Mouse (Mus musculus) bone marrow, adult 2 months (tissue): Measurements from ENCODE around the gene Peak1. TPM values are rescaled to one million over a fixed set of nuclear protein-coding genes. Genes with fewer than 3 reads are reported as not detected.

ENCODE experiments used
- H3K27ac ChIP-seq: fragments of 200-500 bp; 2 replicates; pipeline ENCODE4 v1.5.1; 2012; ENCODE audit warnings: low read depth, mild to moderate bottlenecking, control low read depth, inconsistent platforms, low read length; ENCODE audit not compliant: control insufficient read depth, poor library complexity, insufficient read depth
- H3K4me1 ChIP-seq: fragments of 200-500 bp; 2 replicates; pipeline ENCODE4 v1.6.1; 2011; ENCODE audit warnings: low read length; ENCODE audit not compliant: control insufficient read depth, insufficient read depth
- H3K4me3 ChIP-seq: fragments of 200-500 bp; replicated peaks from 2 replicates; pipeline ENCODE3; 2011; ENCODE audit warnings: mild to moderate bottlenecking, low read depth, low read length, control low read depth; ENCODE audit not compliant: control insufficient read depth
- CTCF ChIP-seq: fragments of 200-500 bp; IDR thresholded peaks from 2 replicates; pipeline ENCODE4 v1.5.1; 2011; ENCODE audit warnings: low read length, control low read depth; ENCODE audit not compliant: control insufficient read depth, insufficient read depth
- POLR2A ChIP-seq: fragments of 200-500 bp; IDR thresholded peaks from 2 replicates; pipeline ENCODE4 v1.6.1; 2011; ENCODE audit warnings: low read depth, mild to moderate bottlenecking, control low read depth, low read length, borderline replicate concordance; ENCODE audit not compliant: control insufficient read depth
- WGBS: fragments of 180-500 bp; shearing (Covaris S2); methylation state at CpG from one replicate; pipeline ENCODE4 v1.1.7; 2018; 5-methylcytosine and 5-hydroxymethylcytosine counted together
- polyA plus RNA-seq: library from polyadenylated mRNA; stranded (reverse); fragments of >200 nt; gene quantifications from 2 replicates; pipeline ENCODE4 v1.2.4, GENCODE M21; 2011; ENCODE audit warnings: low replicate concordance; ENCODE audit not compliant: missing spikeins, insufficient read depth, insufficient read length

Gene Peak1
- polyA plus RNA-seq, 1 experiment: 7.4 TPM

DNA sequence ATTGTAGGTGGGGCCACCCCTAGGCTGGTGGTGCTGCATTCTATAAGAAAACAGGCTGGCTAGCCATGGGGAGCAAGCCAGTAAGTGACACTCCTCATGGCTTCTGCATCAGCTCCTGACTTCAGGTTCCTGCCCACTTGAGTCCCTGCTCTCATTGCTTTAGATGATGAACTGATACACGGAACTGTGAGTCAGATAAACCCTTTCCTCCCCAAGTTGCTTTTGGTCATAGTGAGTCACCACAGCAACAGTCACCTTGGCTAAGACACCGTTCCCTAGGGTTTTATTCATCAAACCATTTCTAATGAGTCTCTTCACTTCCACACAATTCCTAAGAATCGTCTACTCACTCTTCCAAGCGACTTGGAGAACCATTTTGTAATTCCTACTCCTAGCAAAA, 220.9 kb downstream of the Peak1 start:
- 79% methylated on average over 4 of the region's 4 CpGs for WGBS
- Histone ChIP-seq H3K4me1 (no peaks in the 10 kb centered on the region), H3K4me3 (no peak overlapping the region), H3K27ac (no peak overlapping the region)
- TF ChIP-seq POLR2A: no peak
- TF ChIP-seq CTCF: no peak

DNA sequence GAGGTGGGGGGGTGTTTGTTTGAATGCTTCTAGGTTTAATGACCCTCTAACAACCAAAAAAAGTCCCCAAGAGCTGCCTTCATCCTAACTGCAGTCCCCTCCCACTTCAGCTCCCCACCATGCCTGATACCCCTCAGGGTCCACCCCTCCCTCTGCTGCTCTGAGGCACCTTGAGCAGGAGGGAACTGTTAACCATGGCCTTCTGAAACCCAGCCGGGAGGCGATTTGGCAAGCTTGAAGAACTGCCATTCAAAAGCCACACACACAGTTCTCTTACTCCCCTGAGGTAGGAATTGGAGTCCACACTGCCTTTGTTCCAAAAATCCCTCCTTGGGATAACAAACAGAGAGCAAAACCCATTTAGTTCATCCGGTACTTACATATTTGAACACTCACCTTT, 222.7 kb downstream of the Peak1 start:
- no peak overlapping the region for H3K4me3 ChIP-seq
- no peak for TF ChIP-seq CTCF
- TF ChIP-seq POLR2A: no peak
- H3K27ac ChIP-seq: no peak overlapping the region
- 62% methylated on average over 3 of the region's 3 CpGs for WGBS
- H3K4me1 ChIP-seq: no peaks in the 10 kb centered on the region

DNA sequence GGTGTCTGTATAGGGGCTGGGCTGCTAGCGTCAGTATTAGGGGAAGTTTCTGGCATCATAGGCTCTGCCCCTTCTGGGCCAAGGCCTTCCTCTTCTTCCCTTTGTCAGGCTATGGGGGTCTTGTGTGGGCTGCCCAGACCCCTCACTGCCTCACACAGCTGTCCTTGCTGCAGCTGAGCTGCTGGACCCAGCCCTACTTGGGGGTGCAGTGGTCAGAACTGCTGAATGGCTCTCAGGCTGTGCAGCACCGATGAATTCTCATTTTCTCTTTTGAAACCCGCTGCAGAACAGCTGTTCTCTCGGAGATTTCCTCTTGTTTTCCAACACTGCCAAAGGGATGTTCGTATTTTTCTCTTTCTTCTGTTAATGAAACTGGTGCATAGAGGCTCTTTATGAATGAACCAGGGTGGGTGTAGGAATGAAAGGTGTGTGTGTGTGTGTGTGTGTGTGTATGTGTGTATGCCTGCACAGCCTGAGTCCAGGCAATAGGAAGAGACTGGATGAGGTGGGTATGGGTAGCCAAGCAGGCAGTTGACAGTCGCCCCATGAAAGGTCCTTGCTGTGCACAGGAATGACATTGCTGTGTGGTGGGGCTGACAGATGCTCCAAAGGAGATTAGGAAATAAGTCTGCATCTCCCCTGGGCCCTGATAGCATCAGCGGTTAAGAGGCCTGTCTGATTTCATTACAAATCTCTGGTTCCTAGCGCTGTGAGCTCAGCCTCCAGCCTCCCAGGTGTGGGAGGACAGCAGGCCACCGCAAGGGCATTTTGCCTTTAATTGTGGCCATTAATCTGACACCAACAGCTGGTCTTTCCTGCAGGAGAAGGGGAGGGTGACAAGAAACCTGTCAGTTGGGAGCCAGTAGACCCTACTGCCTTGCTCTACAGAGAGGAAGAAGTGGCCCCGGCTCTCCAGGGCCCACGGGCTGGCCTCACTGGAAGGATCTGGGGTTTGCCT, 226.1 kb downstream of the Peak1 start:
- WGBS: 69% methylated on average over 11 of the region's 11 CpGs
- Histone ChIP-seq H3K4me3 (no peak overlapping the region), H3K4me1 (no peaks in the 10 kb centered on the region; the same call in 1 of the 2 replicates), H3K27ac (no peak overlapping the region)
- no peak for TF ChIP-seq POLR2A
- TF ChIP-seq CTCF: no peak

DNA sequence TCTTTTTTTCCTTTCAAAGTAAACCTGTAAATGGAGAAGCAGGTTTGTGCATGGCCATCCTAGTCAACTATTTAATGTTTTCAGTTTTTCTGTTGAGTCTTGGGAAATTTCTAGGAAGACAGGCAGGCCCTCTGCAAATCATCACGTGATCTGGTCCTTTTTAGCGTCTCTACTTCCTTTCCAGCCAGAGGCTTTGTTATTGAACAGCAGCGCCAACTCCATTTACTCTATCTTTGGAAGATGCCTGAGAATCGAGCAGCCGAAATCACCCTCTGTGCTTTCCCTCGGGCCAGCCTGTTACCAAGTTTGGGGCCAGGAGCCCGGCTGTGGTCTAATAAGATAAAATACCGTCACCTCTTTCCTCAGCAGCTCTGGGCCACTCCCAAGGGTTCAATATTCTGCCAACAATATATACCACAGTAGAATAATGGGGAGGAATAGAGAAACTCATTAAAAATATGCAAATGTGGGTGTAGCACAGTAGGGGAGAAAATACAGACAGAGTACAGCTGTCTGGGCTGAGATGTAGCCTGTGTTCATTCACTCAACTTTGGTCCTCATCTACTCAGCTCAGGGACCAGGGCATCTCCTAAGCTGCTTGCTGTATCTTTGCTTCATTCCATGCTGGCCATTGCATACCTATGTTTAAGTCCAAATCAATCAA, 237.6 kb downstream of the Peak1 start:
- TF ChIP-seq POLR2A (no peak), CTCF (no peak)
- 46% methylated on average over 8 of the region's 8 CpGs for WGBS
- Histone ChIP-seq H3K27ac (no peak overlapping the region), H3K4me3 (no peak overlapping the region), H3K4me1 (no peaks in the 10 kb centered on the region)

DNA sequence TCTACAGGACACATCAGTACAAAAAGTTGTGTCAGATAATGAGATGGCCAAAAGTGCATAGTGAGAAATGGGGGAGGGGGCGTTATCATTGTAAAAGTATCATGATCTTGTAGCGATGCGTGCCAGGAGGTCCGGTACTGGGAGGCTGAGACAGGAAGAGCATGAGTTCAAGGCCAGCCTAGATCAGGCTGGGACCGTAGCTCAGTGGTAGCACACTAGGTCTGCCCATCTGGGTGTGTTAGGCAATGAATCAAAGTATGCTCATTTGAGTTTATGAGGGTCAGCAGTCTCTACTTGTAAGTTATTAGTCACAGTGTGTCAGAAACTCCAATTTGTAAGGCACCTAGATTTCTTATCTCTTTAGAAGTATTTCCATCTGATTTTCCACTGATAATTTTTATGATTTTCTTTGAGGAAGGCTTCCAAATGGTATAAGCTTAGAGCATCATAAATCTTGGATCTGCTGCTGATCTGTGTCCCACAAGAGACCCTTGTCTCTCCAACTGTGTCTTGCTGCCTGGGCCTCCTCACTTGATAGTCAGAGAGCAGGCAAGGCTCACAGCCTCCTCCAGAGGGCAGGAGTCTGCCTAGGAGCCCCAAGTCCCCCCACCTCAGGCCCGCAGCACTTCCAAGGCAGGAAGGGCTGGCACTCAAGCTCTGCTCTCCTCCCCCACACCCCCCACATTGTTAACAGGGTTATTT, 238.3 kb downstream of the Peak1 start:
- WGBS: 73% methylated on average over 6 of the region's 6 CpGs
- Histone ChIP-seq H3K27ac (no peak overlapping the region), H3K4me1 (no peaks in the 10 kb centered on the region), H3K4me3 (no peak overlapping the region)
- TF ChIP-seq CTCF (no peak), POLR2A (no peak)

DNA sequence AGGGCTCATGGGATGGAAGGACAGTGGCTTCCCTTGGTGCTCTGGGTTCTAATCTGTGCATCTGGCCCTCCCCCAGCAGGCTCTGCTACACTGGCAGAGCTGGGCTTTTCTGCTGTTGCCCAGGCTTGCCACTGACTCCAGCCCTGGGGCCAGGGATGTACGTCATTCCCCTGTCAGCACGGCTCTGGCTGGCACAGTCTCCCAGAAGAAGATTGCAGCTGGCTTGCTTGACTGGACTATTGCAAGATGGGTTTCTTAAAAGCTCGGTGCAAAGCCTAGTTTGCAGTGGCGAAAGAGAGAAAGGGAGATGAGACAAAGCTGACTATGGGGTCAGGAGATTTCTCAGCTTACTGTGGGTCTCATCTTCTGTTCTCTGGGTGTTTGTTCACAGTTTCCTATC, 240.5 kb downstream of the Peak1 start:
- Histone ChIP-seq H3K4me3 (no peak overlapping the region), H3K4me1 (no peaks in the 10 kb centered on the region), H3K27ac (no peak overlapping the region)
- TF ChIP-seq CTCF (no peak), POLR2A (no peak)
- 76% methylated on average over 4 of the region's 4 CpGs for WGBS

DNA sequence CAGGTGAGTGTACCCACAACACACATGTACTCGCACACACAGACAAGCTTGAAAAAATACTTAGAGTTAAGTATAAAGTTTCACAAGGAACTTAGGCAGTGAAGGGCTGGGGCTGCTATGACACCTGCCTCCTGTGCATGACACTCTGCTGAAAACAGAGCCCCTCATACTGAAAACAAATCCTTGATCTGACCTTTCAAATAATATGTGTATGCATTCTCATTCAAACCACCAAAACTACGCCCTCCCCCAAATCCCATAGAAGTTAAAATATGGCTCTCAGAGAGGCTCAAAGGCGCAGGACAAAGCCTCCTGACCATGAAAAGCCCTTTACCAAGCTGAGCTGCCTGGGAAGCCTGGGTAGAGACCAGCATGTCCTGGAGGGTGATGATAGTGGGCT, 242.6 kb downstream of the Peak1 start:
- Histone ChIP-seq H3K4me1 (no peaks in the 10 kb centered on the region), H3K27ac (no peak overlapping the region), H3K4me3 (no peak overlapping the region)
- WGBS: 77% methylated on average over 3 of the region's 3 CpGs
- TF ChIP-seq CTCF (no peak), POLR2A (no peak)

DNA sequence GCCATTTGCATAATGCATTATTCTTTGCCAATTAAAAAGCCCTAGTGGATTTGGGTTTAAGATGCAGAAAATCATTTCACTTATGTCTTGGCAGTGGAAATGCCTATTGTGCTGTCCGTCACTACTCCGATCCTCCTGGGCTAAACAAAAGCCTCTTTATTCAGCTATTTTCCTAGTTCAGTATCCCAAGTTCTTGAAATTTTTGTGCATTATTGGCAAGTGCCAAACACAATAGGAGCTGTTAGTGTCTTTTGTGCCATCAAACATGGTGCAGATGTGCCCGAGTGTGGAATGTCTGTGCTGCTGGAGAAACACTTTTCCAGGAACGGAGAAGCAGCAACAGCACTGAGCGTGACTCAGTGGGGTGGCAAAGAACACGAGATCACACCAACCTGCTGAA, 250.2 kb downstream of the Peak1 start:
- Histone ChIP-seq H3K4me1 (peaks cover 2% of the 10 kb centered on the region), H3K4me3 (no peak overlapping the region), H3K27ac (no peak overlapping the region)
- WGBS: 82% methylated on average over 6 of the region's 6 CpGs
- no peak for TF ChIP-seq CTCF
- TF ChIP-seq POLR2A: no peak
